Mouse (Mus musculus) adrenal gland, postnatal 10 days (tissue): Measurements from ENCODE around the gene Lrsam1. TPM values are rescaled to one million over a fixed set of nuclear protein-coding genes. Genes with fewer than 3 reads are reported as not detected.
"Not testable (repeated sequence)": the region's sequence is repeated elsewhere in the genome, so short reads cannot be mapped to it uniquely, and the experiment has no call there.

Experiments used
- DNase-seq: peaks from one replicate; pipeline ENCODE4 v3.0.0; 2021; ENCODE audit warnings: mixed read lengths
- long read RNA-seq, 2 experiments: library from polyadenylated mRNA; stranded (forward); transcript quantifications; one replicate each; pipeline ENCODE4 v2.0.0; 2021
- total RNA-seq, 2 experiments: library from RNA; stranded (reverse); gene quantifications; 2 replicates each; pipeline ENCODE4 v1.2.3; 2021

Gene Lrsam1
- 10 to 100 TPM; 14.6 to 23.7 TPM for total RNA-seq
- long read RNA-seq, experiment 1, full-length matches to known transcripts, result 2 of 14 reads
- long read RNA-seq, experiment 1, partial matches to known transcripts, result 4 of 14 reads
- long read RNA-seq, experiment 1, other reads (novel, unspliced or antisense), result 8 of 14 reads
- long read RNA-seq, experiment 2, full-length matches to known transcripts, result 2 of 12 reads
- long read RNA-seq, experiment 2, partial matches to known transcripts, result 1 of 12 reads
- long read RNA-seq, experiment 2, other reads (novel, unspliced or antisense), result 9 of 12 reads

DNA sequence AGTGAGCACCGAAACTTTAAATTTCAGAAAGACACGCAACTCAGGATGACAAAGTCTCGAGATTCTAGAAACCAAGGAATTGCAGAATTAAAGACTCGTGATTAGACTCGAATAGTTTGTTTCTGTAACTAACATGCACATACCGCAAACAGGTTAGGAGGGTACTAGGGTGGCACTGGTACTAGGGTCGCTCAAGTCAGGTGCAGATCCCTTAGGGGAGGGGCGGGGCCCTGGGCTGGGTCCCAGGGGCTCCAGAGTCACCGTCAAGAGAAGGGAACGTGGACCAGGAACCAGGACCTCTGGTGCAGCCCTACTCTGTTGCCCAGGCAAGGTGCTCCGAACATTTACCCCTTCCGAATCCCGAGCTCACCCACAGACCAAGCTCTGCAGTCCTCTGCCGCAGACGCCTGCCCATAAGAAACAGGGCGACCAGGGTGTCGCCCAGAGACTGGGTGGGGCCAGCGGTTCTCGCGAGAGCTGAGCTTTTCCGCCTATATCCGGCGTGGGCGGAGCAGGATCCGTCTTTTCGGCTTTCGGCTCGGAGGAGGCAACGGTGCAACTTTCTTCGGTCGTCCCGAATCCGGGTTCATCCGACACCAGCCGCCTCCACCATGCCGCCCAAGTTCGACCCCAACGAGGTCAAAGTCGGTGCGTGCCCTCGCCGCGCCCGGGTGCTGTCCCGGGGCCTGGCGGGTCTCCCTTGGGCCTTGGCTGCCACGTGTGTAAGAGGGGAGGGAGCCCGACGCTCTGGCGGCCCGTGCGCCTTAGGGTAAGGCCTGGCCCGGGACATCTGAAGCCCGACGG, at the start of gene Lrsam1, which contains the start of gene Rpl12:
Lrsam1 (minus strand) TSS at position 423 of the 804 bp plus-strand sequence.
Rpl12 (plus strand) TSS at position 368 of the 804 bp plus-strand sequence.
- DNase-seq, result peak; percentile 97

DNA sequence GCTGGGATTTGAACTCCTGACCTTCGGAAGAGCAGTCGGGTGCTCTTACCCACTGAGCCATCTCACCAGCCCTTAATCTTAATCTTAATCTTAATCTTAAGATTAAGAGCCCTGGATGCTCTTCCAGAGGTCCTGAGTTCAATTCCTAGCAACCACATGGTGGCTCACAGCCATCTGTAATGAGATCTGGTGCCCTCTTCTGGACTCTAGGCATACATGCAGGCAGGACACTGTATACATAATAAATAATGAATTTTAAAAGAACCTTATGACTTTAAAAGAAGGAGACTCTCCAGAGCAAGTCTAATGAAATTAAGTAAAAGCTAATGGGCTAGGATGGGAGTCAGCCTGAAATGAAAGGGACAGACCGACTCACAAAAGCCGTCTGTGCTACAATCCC, 47.6 kb upstream of the Lrsam1 start:
- not testable (repeated sequence) for DNase-seq

DNA sequence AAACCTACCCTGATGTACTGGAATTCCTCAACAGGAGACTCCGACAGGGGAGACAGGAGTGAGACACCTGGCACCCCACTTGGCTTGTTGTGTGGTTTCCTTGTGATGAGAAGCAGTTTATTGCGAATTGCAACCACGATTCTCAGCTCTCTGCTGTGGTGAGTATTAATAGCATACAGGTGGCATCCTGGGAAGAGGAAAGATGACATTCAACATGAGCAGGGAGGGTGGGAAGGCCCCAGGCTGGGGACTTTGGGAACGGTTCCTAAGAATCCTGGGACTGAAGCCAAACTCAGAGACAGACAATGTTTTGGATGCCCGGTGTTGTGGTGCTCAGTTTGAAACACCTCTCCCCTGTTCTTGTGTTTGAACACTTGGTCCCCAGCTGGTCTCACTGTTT, 43.6 kb upstream of the Lrsam1 start:
- DNase-seq, result no peak

DNA sequence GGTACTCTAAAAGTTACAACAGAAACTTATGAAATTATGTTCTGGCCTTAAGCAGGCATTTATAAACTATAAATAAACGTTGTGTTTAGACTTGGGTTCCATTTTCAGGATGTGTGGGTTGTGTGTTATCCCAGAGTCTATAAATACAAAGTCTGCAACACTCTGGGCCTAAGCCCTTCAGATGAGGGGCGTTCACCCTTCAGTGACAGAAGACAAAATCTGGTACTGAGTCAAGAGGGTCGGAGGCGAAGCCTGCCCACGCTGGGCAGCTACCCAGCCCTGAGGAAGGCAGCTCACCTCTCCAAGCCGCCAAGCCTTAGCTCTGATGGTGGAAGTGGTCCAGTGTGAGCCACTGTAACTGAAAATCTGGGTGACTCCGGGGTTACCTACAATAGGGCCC, 40.7 kb upstream of the Lrsam1 start:
- DNase-seq, result no peak

DNA sequence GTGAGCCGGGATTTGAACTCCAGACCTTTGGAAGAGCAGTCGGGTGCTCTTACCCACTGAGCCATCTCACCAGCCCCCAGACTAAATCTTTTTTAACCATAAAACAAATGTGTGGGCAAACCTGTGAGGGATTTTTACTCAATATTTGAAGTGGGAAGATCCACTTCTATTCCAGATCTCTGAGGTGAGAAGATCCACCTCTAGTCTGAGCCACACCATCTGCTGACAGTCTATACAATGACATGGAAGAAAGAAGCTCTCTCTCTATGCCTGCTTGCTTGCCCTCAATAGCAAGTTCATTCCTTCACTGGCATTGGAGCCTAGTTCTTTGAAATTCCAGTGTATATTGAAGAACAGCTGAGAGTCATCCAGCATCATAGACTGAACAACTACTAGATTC, 38.3 kb upstream of the Lrsam1 start:
- DNase-seq, result no peak

GRCm38 (mm10) chr2:32997792-32998191, 36.4 kb upstream of the Lrsam1 start:
- DNase-seq, result no peak

DNA sequence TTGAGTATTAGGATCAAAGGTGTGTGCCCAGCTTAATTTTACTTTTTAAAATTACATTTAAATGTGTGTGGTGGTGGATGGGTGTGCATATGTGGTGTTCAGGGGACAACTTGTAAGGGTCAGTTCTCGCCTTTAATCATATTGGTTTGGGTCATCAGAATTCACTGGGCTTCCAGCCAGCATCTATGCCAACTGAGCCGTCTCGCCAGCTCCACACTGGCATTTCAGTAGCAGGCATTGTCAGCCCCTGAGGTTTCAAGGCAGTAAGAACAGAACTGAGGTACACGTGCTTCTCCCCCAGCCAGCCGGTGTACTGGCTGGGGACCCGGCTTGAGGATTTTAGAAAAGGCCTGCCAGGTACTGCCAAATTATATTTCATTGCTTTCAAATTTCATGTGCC, 35.7 kb upstream of the Lrsam1 start:
- DNase-seq, result no peak

DNA sequence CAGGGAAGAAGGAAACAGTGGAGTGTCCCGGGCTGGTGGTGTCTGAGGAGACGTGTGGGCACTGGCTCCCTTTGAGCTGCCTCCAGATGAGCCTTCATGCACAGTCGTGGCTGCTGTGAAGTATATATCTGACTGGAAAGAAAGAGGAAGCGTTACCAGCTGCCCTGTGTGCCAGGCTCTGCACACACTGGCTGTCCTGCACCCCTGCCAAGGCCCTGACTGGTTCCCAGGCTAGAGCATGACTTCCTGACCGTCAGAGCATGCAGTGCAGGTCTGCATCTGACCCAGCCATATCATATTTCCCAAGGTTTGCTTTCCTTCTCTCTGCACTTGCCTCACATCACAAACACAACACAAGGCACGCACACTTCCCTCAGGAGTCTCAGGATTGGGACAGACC, 30.7 kb upstream of the Lrsam1 start:
- DNase-seq, result no peak

- no peak for DNase-seq
Observed at GRCm38 (mm10) chr2:32990167-32990832, 28.9 kb upstream of the Lrsam1 start.

GRCm38 (mm10) chr2:32989376-32989775, 28.0 kb upstream of the Lrsam1 start:
- no peak for DNase-seq

DNA sequence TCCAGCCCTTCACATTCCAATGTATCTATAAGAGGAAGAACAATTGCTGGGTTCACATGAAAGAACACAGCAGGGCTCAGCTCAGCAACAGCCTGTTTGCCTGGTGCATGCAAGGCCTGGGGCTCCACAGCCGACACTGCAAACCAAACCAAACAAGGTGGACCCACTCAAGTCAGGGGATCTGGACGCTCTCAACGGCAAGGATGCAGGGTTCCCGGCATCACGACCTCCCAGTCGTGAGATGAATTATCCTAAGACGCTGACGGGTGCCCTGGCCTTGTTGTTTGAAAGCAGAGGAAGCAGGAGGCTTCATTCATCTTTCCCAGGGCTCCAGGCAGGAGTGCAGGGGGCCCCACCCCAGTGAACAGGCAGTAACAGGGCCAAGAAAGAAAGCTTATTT, 24.4 kb upstream of the Lrsam1 start:
- DNase-seq, result no peak

DNA sequence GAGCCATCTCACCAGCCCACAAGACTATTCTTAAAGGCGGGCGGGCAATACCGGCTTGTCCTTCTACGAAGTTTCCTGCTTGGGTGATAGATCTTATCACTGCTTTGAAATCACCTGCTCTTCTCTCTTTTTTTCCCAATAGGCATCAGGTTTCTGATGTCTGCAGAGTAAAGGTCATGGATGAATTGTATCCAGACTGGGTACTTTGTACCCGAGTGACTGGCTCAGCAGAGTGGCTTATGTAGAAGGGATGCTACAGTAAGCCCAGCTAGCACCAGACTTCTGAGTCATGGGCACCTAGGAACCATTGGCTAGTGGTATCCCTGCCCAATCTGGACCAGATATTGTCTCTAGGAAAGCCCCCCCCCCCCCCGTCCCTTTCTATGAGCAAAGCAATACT, 22.2 kb upstream of the Lrsam1 start:
- DNase-seq, result no peak

DNA sequence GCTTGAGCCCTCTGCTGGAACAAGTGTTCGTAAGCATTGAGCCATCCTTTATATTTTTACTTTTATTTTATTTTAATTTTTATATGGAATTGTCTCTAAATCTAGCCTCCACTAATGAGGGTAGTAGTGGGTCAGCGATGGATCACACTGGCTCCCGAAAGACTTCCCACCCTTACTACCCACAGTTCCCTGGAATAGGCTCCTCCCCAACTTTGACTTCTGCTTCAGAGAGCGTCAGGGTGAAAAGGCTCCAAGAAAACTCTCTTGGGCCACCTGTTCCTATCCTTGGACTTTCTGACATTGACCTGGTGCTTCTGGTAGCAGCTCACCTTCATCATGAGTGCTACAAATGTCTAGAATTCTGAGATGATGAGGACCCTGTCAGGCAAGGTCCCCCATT, 21.3 kb upstream of the Lrsam1 start:
- DNase-seq, result peak; percentile 31

DNA sequence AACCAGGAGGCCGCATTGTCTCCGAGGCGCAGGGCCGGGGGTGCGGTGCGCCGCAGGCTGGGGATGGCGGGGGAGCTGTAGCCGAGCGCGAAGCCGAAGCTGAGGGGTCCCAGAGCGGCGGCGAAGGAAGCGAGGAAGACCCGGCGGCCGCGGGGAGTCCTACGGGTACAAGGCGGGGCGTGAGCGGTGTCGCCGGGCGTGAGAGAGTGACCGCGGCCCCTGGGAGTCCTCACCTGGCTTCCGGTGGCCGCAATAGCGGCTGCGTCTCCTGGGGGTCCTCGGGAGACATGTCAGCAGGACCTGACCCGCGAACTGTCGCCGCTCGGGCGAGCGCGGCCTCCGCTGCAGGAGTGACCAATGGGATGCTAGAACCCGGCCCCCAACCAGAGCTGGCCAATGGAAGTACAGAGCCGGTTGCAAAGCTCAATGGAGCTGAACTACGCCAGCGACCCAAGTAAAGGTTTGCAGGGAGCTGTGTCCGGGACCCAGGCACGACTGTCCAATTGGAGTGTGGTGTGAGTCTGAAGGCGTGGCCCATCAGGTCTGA, 20.4 kb upstream of the Lrsam1 start, which contains the start of gene Slc2a8:
Slc2a8 (minus strand) TSS at position 359 of the 547 bp plus-strand sequence.
- peak; percentile 95 for DNase-seq

DNA sequence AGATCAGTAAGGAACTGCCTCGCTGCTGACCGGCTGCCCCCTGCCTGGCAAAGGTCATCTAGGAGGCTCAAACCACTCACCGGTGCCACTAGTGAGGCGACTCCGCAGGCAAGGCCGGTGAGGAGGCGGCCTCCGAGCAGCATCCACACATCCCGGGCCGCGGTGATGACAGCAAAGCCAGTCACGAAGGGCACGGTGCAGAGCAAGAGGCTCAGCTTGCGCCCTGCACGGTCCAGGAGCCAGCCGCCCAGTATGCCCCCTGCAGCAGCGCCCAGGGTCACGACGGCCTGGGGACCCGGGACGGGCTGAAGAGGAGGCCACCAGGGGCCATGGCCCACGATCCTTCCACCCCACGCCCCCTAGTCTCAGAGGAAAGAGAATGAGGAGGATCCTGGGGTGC, 19.9 kb upstream of the Lrsam1 start:
- peak; percentile 59 for DNase-seq

DNA sequence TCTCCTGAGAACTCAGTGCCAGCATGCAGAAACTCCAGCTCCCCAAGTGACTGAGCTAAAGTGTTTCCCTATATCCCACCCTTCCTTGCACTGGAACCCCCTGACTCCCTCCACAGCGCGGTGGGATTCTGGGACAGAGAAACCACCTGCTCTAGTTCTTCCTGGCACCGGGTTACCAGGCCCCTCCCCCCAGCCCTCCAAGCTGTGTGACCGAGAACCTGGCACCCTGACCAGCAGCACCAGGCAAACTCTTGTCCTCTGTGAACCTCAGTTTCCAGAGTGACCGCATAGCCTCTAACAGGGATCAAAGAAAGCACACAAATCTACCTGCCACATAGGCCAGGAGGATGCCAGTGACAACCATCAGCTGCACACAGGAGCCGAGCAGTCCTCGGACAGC, 18.3 kb upstream of the Lrsam1 start:
- DNase-seq, result no peak

DNA sequence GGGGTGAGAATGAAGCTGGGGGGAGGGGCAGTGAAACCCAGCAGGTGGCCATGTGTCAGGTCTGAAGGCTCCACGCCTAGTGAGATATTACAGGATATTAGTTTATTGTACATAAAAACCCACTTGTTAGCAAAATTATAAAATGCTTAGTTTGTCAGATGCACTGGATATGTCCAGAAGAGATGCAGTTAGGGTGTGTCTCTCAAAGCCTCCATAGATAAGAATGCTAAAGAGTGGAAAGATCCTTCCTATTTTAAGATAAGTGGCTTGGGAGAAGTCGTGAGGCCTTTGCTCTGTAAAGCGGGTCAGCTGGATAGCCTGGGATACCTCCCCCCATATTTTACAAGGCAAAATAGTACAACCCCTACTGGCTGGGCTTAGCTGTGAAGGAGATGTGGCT, 17.3 kb upstream of the Lrsam1 start:
- no peak for DNase-seq

GRCm38 (mm10) chr2:32977114-32977513, 15.7 kb upstream of the Lrsam1 start:
- DNase-seq, result no peak

GRCm38 (mm10) chr2:32974216-32974615, 12.8 kb upstream of the Lrsam1 start:
- DNase-seq, result no peak

DNA sequence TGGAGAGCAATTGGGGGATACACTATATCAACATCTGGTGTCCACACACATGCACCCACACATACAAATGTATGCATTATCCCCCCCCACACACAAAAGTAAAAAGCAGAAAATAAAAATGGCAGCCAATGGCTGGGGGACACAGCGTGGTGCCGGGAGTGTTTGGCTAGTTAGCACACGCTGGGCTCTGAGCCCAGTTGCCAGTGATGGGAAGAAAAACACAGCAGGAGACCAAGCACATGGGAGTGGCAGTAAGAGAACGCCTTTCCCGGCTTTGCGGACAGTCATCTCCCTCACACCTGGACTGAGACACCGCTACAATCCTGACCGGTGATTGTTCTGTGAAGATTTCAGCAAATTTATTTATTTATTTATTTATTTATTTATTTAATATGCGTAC, 9.8 kb upstream of the Lrsam1 start:
- no peak for DNase-seq

DNA sequence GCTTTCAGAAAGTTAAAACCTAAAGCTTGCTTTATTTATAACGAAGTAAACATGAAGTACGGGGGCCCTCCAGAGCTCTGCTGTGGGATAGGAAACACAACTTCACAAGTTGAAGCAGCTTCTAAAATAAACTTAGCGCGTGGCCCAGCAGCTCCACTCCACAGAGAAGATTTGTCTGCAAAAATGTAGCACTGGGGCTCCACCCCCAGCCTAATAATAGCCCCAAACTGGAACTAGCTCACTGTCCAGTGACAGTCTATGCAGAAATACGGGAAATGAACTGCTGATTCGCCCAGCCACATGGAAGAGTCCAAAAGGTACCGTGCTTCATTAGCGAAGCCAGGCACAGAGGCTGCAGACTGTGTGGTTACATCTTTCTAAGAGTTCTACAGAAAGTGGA, 7.9 kb upstream of the Lrsam1 start:
- no peak for DNase-seq

DNA sequence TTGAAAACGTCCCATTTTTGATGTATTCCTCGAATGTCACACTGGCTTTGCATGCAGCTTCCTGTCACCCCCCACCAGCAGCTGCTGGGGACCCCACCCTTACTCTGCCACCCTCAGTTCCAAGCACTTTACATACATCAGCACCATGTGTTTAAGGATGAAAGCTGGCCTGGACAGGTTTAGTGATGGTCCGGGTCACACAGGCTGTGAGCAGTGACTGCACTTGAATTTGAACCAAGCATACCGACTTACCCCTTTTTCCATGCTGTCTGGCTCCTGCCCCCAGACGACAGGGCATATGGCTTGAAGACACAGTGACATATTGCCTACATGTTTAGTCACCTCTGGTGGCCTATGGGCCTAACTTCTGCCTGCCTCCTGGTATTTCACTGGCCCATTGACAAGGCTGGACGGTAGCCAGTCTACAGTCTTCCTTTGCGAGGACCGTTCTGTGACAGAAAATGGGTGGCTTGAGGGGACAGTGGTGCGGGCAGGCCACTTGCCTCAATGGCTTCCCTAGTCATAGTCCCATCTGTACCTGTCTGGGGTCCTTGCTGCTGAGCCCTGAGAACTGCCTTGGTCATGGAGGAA, 6.7 kb upstream of the Lrsam1 start:
- DNase-seq, result peak; percentile 22
